Mouse (Mus musculus) heart, embryonic 11.5 days (tissue): ENCODE data around the gene Tmem135. TPM values are rescaled to one million over a fixed set of nuclear protein-coding genes. Genes with fewer than 3 reads are reported as not detected.

Source experiments
- ATAC-seq: fragments of 200-750 bp; cut with Nextera tagmentation; replicated peaks from 2 replicates; pipeline ENCODE4 v1.8.0; 2017; ENCODE audit warnings: moderate library complexity; ENCODE audit not compliant: insufficient number of reproducible peaks, low FRiP score, low TSS enrichment
- H3K27ac ChIP-seq: fragments of 300-500 bp; sonication (generic); 2 replicates; pipeline ENCODE4 v1.5.1; 2014; ENCODE audit warnings: mild to moderate bottlenecking, low read depth, low read length
- H3K27me3 ChIP-seq: fragments of 300-500 bp; sonication (generic); 2 replicates; pipeline ENCODE4 v1.6.1; 2014; ENCODE audit warnings: mild to moderate bottlenecking, low read length, mixed read lengths; ENCODE audit not compliant: control insufficient read depth, insufficient read depth
- H3K36me3 ChIP-seq: fragments of 300-500 bp; sonication (generic); 2 replicates; pipeline ENCODE4 v1.6.1; 2014; ENCODE audit warnings: mild to moderate bottlenecking, low read length, moderate library complexity, mixed read lengths; ENCODE audit not compliant: control insufficient read depth, insufficient read depth
- H3K4me1 ChIP-seq: fragments of 300-500 bp; sonication (generic); 2 replicates; pipeline ENCODE4 v1.6.1; 2014; ENCODE audit warnings: low read length; ENCODE audit not compliant: control insufficient read depth, insufficient read depth
- H3K4me2 ChIP-seq: fragments of 300-500 bp; sonication (generic); 2 replicates; pipeline ENCODE4 v1.6.1; 2014; ENCODE audit warnings: mild to moderate bottlenecking, moderate library complexity
- H3K4me3 ChIP-seq: fragments of 300-500 bp; sonication (generic); 2 replicates; pipeline ENCODE4 v1.5.1; 2014; ENCODE audit warnings: low read depth, low read length
- H3K9ac ChIP-seq: fragments of 300-500 bp; sonication (generic); 2 replicates; pipeline ENCODE4 v1.6.1; 2014; ENCODE audit warnings: mild to moderate bottlenecking, low read depth, low read length, moderate library complexity
- H3K9me3 ChIP-seq: fragments of 300-500 bp; sonication (generic); replicated peaks from 2 replicates; pipeline ENCODE4 v1.6.1; 2016; ENCODE audit warnings: low read length; ENCODE audit not compliant: control insufficient read depth
- WGBS: fragments of 180-500 bp; shearing (Covaris S2); extraction: QIAGEN DNeasy Blood & Tissue Kit; methylation state at CpG from one replicate; pipeline ENCODE4 v1.1.7; 2014; ENCODE audit not compliant: insufficient replicate concordance; 5-methylcytosine and 5-hydroxymethylcytosine counted together
- polyA plus RNA-seq: library from polyadenylated mRNA; unstranded; fragments of >200 nt; fragmentation: Nextera tagmentation; extraction: Ambion mirVana; gene quantifications from 2 replicates; pipeline ENCODE4 v1.2.1, GENCODE M21; 2014

Tmem135 gene
- polyA plus RNA-seq, 1 experiment from 2014 or later: 27.2 TPM

DNA sequence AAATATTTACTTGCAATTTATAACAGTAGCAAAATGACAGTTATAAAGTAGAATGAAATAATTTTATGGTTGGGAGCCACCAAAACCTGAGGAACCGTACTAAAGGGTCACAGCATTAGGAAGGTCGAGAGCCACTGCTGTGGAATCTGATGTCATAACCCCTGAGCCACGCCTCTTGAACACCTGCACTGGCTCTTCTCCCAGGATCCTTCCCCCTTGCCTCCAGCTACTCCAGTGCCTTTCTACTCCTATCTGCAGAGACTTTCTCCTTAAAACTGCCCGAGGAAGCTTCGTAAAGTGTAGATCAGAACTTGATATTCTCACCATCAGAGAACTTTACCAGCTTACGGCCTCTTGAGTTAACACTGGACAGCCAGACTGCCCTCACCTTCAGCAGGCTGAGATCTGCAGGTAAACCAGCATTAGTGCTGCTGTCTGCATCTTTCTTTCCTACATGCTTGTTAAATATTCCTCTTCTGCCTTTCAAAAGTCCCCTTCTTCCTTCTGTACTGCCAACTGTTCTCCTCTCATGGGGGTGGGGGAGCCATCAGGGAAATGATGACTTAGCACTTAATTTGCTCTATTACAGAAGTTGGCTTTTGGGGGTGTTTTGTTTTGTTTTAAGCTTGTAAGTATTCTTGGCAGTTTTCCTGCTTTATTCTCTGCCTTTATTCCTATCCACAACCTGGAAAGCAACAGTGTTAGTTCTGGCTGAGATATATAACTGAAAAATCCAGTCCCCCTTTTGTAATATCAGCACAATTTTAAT, 242.2 kb downstream of the Tmem135 start:
- WGBS: 81% methylated on average over 6 of the region's 6 CpGs
- ATAC-seq: no peak

DNA sequence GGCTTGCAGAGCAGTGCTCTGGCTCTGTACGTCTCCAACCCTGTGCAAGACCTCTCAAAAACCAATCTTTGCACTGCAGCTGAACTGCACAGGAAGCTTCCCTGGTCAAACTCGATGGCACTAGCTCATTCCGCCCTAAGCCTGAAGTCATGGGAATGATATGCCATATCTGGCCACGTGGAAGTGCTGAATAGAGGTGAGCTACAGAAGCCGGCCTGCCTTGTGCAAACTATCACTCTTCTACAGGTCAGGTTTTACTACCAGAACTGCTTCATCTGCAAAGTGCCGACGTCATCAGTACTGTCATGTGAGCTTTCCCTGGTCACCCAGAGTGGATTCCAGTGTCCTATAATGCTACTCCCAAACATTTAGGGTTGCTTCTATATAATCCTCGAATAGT, 246.7 kb downstream of the Tmem135 start:
- no peaks in the 10 kb centered on the region for H3K27me3 ChIP-seq
- H3K4me2 ChIP-seq: no peak overlapping the region
- H3K4me3 ChIP-seq: no peak overlapping the region
- no peak overlapping the region; the same call in 1 of the 2 replicates for H3K27ac ChIP-seq
- ATAC-seq: no peak; the same call in 1 of the 2 replicates
- H3K9me3 ChIP-seq: no peaks in the 10 kb centered on the region
- H3K9ac ChIP-seq: no peak overlapping the region
- 70% methylated on average over 8 of the region's 8 CpGs for WGBS
- H3K4me1 ChIP-seq: peaks cover 3% of the 10 kb centered on the region
- H3K36me3 ChIP-seq: 0 out of 2 replicates have a peak, but pooled peaks cover 2% of the 10 kb centered on the region

More for the DNA sequence above, 242.2 kb downstream of the Tmem135 start:
- Histone ChIP-seq H3K36me3 (no peaks in the 10 kb centered on the region), H3K4me3 (no peak overlapping the region), H3K4me1 (peaks cover 3% of the 10 kb centered on the region), H3K9me3 (no peaks in the 10 kb centered on the region), H3K27ac (no peak overlapping the region), H3K4me2 (no peak overlapping the region), H3K9ac (no peak overlapping the region), H3K27me3 (no peaks in the 10 kb centered on the region)

DNA sequence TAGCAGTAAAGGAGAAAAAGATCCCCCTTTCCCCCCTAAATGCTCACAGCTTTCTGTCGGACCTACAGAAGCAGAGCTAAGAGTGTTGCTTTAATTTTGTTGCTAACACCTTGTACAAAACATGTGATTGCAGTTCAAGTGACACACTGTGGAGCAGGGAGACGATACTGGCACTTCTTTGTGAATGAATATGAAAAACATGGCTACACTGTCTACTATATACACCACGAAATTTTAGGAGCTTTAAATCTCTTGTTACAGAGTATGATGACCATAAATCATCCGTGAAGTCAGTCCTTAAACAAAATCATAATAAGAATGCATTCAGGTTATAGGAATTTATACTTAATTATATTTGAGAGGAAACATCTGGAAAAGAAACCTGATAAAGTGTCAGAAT, 247.4 kb downstream of the Tmem135 start:
- ATAC-seq: no peak
- 0 out of 2 replicates have a peak, but pooled peaks cover 2% of the 10 kb centered on the region for H3K36me3 ChIP-seq
- no peak overlapping the region for H3K27ac ChIP-seq
- WGBS: 79% methylated on average over 4 of the region's 4 CpGs
- H3K4me2 ChIP-seq: no peak overlapping the region
- no peaks in the 10 kb centered on the region for H3K9me3 ChIP-seq
- H3K27me3 ChIP-seq: no peaks in the 10 kb centered on the region
- H3K9ac ChIP-seq: no peak overlapping the region
- H3K4me1 ChIP-seq: peaks cover 3% of the 10 kb centered on the region
- no peak overlapping the region for H3K4me3 ChIP-seq

DNA sequence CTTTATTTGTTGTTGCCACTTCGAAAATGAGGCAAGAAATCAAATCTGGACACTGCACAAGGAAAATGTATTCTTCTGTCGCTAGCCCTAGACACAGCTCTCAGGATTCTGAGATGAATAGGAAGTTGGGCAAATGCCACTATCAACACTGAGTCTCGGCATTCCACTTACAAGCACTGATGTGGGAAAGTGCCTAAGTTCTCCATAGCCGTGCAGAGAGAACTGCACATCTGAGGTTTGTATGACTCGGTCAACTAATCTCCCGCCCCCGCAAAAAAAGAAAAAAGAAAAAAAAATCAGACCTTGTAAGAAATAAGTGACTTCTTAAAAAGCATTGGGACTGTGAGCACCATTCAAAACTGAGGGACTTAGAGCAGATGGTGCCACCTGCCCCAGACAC, 248.3 kb downstream of the Tmem135 start:
- WGBS: 57% methylated on average over 7 of the region's 7 CpGs
- Histone ChIP-seq H3K4me3 (no peak overlapping the region), H3K36me3 (0 out of 2 replicates have a peak, but pooled peaks cover 2% of the 10 kb centered on the region), H3K9me3 (no peaks in the 10 kb centered on the region), H3K27ac (no peak overlapping the region), H3K4me1 (peaks cover 3% of the 10 kb centered on the region), H3K4me2 (no peak overlapping the region; the same call in 1 of the 2 replicates), H3K9ac (no peak overlapping the region), H3K27me3 (no peaks in the 10 kb centered on the region)
- ATAC-seq: no peak

DNA sequence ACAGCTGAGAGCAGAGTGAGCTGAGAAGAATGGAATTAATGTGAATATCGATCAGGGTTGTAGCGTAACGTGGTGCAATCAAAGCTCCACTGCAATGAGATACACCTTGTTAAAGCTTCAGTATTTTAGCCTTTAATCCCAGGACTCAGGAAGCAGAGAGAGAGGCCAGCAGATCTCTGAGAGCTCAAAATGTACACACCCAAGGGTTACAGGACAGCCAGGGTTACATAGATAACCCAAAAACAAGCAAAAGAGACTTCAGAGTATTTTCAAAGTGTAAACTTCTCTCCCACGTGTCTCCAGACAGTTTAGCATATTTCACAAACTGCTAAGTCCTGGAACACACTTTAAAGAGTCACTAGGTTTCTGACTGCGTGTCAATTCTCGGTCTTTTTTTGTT, 248.8 kb downstream of the Tmem135 start:
- H3K27ac ChIP-seq: no peak overlapping the region
- H3K4me3 ChIP-seq: no peak overlapping the region
- 79% methylated on average over 6 of the region's 6 CpGs for WGBS
- peaks cover 3% of the 10 kb centered on the region for H3K4me1 ChIP-seq
- 0 out of 2 replicates have a peak, but pooled peaks cover 2% of the 10 kb centered on the region for H3K36me3 ChIP-seq
- no peak overlapping the region; the same call in 1 of the 2 replicates for H3K4me2 ChIP-seq
- no peaks in the 10 kb centered on the region for H3K9me3 ChIP-seq
- ATAC-seq: no peak
- no peak overlapping the region for H3K9ac ChIP-seq
- H3K27me3 ChIP-seq: no peaks in the 10 kb centered on the region

DNA sequence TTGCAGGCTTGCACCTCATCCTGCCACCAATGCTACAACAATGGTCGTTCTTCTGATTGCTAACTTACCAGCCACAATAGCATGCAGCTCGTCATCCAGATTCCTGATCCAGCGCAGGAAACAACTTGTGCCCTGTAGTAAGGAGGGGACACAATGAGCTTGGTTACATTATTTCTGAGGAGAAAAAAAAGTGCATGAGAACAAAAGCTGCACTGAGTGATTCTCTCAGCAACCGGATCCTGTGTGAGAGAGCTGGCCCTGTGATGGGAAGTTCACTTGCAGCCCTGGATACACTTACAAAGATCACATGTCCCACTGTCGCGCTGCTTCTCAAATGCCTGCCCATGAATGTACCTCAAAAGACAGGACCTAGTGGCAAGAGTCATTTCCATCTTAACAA, 252.7 kb downstream of the Tmem135 start:
- Histone ChIP-seq H3K36me3 (0 out of 2 replicates have a peak, but pooled peaks cover 2% of the 10 kb centered on the region), H3K4me2 (no peak overlapping the region), H3K4me1 (no peaks in the 10 kb centered on the region), H3K27me3 (no peaks in the 10 kb centered on the region), H3K9ac (no peak overlapping the region), H3K9me3 (no peaks in the 10 kb centered on the region), H3K27ac (no peak overlapping the region), H3K4me3 (no peak overlapping the region)
- ATAC-seq: no peak
- WGBS: 72% methylated on average over 6 of the region's 6 CpGs

DNA sequence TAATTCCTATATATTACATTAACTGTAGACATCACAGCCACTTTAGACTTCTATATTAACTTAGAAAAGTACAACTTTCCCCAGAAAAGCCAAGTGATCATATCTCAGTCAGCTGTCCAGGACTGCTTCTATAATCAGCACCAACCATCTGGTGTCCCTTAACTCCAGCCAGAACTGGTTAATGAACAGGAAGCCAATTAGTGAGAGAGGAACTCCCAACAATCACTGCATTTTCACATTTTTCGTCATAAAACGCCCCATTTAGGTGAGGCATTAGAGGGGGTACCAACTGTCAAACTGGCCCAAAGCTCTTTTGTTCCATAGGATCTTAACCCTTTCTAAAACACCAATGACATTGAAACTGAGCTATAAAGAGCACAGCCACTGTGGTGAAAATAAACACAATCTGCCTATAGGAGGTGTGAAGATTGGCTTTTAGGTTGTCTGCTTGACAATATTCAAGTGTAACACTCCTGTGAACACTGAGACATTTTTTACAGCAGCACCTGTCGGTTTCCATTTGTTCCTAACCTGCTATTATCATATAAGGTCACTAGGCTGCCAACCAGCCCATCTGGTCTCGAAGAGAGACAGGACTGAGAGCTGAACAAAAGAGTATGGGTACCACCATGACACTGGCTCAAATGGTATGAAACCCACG, 263.3 kb downstream of the Tmem135 start:
- no peak for ATAC-seq
- WGBS: 84% methylated on average over 5 of the region's 5 CpGs
- Histone ChIP-seq H3K27me3 (no peaks in the 10 kb centered on the region), H3K36me3 (peaks cover 11% of the 10 kb centered on the region), H3K9me3 (no peaks in the 10 kb centered on the region), H3K4me3 (no peak overlapping the region), H3K9ac (no peak overlapping the region), H3K27ac (no peak overlapping the region), H3K4me1 (no peaks in the 10 kb centered on the region), H3K4me2 (no peak overlapping the region)

DNA sequence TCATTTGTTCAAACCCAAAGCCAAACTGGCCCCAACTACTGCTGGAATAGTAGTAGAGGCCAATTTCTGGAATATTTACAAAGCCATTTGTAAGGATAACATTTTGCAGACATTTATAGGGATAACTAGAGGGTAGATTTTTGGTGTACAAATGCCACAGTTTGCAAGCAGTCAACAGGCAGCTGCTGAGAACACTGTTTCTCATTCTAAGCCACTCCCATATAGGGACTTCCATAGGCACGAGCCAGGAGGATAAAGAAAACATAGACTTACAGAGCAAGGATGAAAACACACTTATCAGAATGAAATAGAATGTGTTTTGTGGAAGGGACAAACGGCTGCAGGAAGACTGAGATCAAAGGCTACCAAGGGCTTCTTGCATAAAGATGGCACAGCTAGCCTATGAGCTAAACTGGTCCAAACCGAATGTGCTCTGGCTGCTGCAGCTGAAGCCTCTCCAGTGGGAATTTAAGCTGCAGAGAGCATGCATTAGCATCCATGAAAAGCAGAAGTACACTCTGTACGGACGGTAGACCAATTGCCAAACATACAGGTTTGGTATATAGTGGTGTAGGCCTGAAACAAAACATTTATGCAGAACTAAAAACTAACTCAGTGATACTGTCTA, 269.0 kb downstream of the Tmem135 start:
- H3K9me3 ChIP-seq: no peaks in the 10 kb centered on the region
- ATAC-seq: no peak
- WGBS: 68% methylated on average over 5 of the region's 5 CpGs

More for the DNA sequence above, 269.0 kb downstream of the Tmem135 start:
- Histone ChIP-seq H3K4me3 (no peak overlapping the region), H3K27ac (no peak overlapping the region), H3K9ac (no peak overlapping the region), H3K4me1 (no peaks in the 10 kb centered on the region), H3K36me3 (no peaks in the 10 kb centered on the region), H3K4me2 (no peak overlapping the region), H3K27me3 (no peaks in the 10 kb centered on the region)
